Mouse (Mus musculus) midbrain, embryonic 14.5 days (tissue): Measurements from ENCODE around the gene Ceacam12. TPM values are rescaled to one million over a fixed set of nuclear protein-coding genes. Genes with fewer than 3 reads are reported as not detected.
"Not testable (repeated sequence)": the region's sequence is repeated elsewhere in the genome, so short reads cannot be mapped to it uniquely, and the experiment has no call there.

Experiments used
- ATAC-seq: fragments of 200-750 bp; cut with Nextera tagmentation; 2 replicates; pipeline ENCODE4 v1.8.0; 2017; ENCODE audit warnings: moderate number of reproducible peaks, moderate library complexity; ENCODE audit not compliant: low FRiP score, low TSS enrichment
- DNase-seq: peaks from one replicate; pipeline ENCODE4 v3.0.0-alpha.2; 2015
- H3K27ac ChIP-seq: fragments of 300-500 bp; sonication (generic); replicated peaks from 2 replicates; pipeline ENCODE4 v1.5.1; 2014; ENCODE audit warnings: mild to moderate bottlenecking, low read depth, low read length, moderate library complexity
- H3K27me3 ChIP-seq: fragments of 300-500 bp; sonication (generic); 2 replicates; pipeline ENCODE4 v1.6.1; 2014; ENCODE audit warnings: low read length, control low read depth, mixed read lengths; ENCODE audit not compliant: control insufficient read depth, insufficient read depth
- H3K36me3 ChIP-seq: fragments of 300-500 bp; sonication (generic); 2 replicates; pipeline ENCODE4 v1.6.1; 2014; ENCODE audit warnings: low read length, control low read depth; ENCODE audit not compliant: control insufficient read depth, insufficient read depth
- H3K4me1 ChIP-seq: fragments of 300-500 bp; sonication (generic); 2 replicates; pipeline ENCODE4 v1.6.1; 2014; ENCODE audit warnings: mild to moderate bottlenecking, antibody characterized with exemption, low read length, control low read depth; ENCODE audit not compliant: control insufficient read depth, insufficient read depth
- H3K4me2 ChIP-seq: fragments of 300-500 bp; sonication (generic); 2 replicates; pipeline ENCODE4 v1.6.1; 2014; ENCODE audit warnings: mild to moderate bottlenecking, low read length, moderate library complexity
- H3K4me3 ChIP-seq: fragments of 300-500 bp; sonication (generic); replicated peaks from 2 replicates; pipeline ENCODE4 v1.5.1; 2014; ENCODE audit warnings: low read depth, low read length
- H3K9ac ChIP-seq: fragments of 300-500 bp; sonication (generic); replicated peaks from 2 replicates; pipeline ENCODE4 v1.6.1; 2014; ENCODE audit warnings: mild to moderate bottlenecking, low read length, moderate library complexity
- H3K9me3 ChIP-seq: fragments of 300-500 bp; sonication (generic); 2 replicates; pipeline ENCODE4 v1.6.1; 2016; ENCODE audit warnings: low read length, control low read depth, mixed read lengths; ENCODE audit not compliant: control insufficient read depth
- WGBS: fragments of 180-500 bp; shearing (Covaris S2); extraction: QIAGEN DNeasy Blood & Tissue Kit; methylation state at CpG from one replicate; pipeline ENCODE4 v1.1.7; 2014; 5-methylcytosine and 5-hydroxymethylcytosine counted together
- microRNA-seq: library from miRNA; unstranded; fragments of <30 nt; microRNA quantifications from one replicate; pipeline ENCODE4, GENCODE M21; 2016
- polyA plus RNA-seq: library from polyadenylated mRNA; unstranded; fragments of >200 nt; fragmentation: Nextera tagmentation; extraction: Ambion mirVana; gene quantifications from 2 replicates; pipeline ENCODE4 v1.2.1, GENCODE M21; 2014

The Ceacam12 gene
- polyA plus RNA-seq, result not detected in 2 replicates

DNA sequence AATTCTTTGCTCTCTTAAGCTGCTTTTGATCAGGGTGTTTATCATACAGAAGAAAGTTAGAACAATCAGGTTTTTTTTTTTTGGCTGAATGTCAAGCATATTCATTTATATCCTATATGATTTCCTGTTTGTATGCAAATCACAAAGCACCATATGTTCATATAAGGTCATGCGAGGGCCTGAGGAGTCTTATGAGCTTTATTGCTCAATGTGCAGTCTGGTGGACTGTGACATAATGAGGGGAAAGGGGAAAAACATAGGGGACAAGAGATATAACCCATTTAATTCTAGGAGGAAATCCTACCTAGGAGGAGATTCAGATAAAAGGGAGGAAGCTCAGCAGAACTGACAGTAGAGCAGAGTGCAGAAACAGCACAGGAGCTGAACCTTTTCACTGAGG lies at the start of gene Ceacam12:
TSS of gene Ceacam12 (plus strand) at position 301 of the 400 bp plus-strand sequence.
- no peak for ATAC-seq
- no peak within 1 kb of the TSS for H3K4me2 ChIP-seq
- no peaks in the 10 kb centered on the region for H3K27me3 ChIP-seq
- WGBS, result 72% methylated on average over 1 of the region's 1 CpGs
- H3K4me1 ChIP-seq, result no peaks in the 10 kb centered on the region
- DNase-seq, result no peak
- no peak within 1 kb of the TSS for H3K9ac ChIP-seq
- H3K4me3 ChIP-seq, result no peak within 1 kb of the TSS
- peaks cover 65% of the 10 kb centered on the region for H3K9me3 ChIP-seq
- H3K27ac ChIP-seq, result no peak within 1 kb of the TSS
- H3K36me3 ChIP-seq, result no peaks in the 10 kb centered on the region

DNA sequence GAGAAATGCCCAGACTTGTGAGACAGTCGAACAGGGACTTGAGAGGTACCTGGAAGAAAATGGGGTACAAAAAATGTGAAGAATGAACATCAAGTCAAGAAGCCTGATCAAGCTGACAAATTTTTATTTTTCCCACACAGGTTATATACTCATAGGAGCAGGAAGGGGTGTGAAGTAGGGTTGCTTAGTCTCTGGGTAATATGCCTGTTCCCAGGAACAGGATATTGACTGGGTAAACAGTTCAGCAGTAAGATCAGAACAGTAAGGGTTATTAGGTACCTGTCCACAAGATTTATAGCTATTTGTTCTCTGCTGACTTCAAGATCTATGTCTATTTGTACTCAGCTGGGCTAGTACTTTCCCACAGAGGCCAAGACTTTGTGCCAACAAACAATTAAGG lies 8.1 kb downstream of the Ceacam12 start:
- not testable (repeated sequence) for H3K27me3 ChIP-seq, H3K36me3 ChIP-seq, H3K4me2 ChIP-seq, ATAC-seq, H3K4me1 ChIP-seq, H3K4me3 ChIP-seq, H3K9ac ChIP-seq, H3K27ac ChIP-seq, DNase-seq
- H3K9me3 ChIP-seq, result peaks cover 60% of the 10 kb centered on the region
- WGBS, result 78% methylated on average over 1 of the region's 1 CpGs

DNA sequence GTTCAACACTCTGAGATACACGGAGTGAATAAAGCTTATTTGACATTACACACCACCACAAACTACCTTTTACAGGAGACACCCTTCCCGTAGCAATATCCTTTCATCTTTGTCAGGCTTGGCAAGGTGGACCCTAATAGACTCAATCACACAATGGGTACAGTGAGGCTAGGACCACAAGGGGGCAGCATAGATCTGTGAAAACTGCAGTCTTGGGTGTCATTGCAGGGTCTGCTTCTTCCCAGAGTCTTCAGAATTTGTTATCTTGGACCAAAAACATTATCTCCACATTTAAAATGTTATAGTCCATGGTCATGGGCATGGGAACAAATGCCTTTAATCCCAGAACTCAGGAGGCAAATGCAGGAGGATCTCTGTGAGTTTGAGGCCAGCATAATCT lies 35.1 kb downstream of the Ceacam12 start:
- WGBS, result 48% methylated on average over 2 of the region's 2 CpGs
- Histone ChIP-seq H3K27me3 (no peaks in the 10 kb centered on the region), H3K36me3 (no peaks in the 10 kb centered on the region), H3K4me2 (no peak overlapping the region), H3K4me1 (no peaks in the 10 kb centered on the region), H3K9me3 (peaks cover 20% of the 10 kb centered on the region), H3K9ac (no peak overlapping the region), H3K27ac (no peak overlapping the region), H3K4me3 (no peak overlapping the region)
- no peak for ATAC-seq
- no peak for DNase-seq

Small RNA genes lying within 50 kb of the gene (microRNA-seq; reads per million reads assigned to microRNA genes)
- gene Gm22414, result not detected

Other genes with a start within 250 kb of the Ceacam12 start
- not detected in 2 replicates for gene Gm5155, start 194.2 kb upstream of the Ceacam12 start, polyA plus RNA-seq
- not detected in 2 replicates for gene Ceacam11, start 93.8 kb upstream of the Ceacam12 start, polyA plus RNA-seq
- gene Ceacam13, start 56.0 kb upstream of the Ceacam12 start, polyA plus RNA-seq, result not detected in 2 replicates
- not detected in 2 replicates for gene Igfl3, start 110.6 kb downstream of the Ceacam12 start, polyA plus RNA-seq
- not detected in 2 replicates for gene Mill1, start 179.4 kb downstream of the Ceacam12 start, polyA plus RNA-seq